Mouse (Mus musculus) cerebellum, adult 11 months (tissue): Measurements from ENCODE around the gene Pycard.
"Not testable (repeated sequence)": the region's sequence is repeated elsewhere in the genome, so short reads cannot be mapped to it uniquely, and the experiment has no call there.

Source experiments
- DNase-seq: peaks from one replicate; pipeline ENCODE4 v3.0.0; 2022

Pycard gene

GRCm38 (mm10) chr7:128003098-128003497 is 9.4 kb upstream of the Pycard start:
- no peak for DNase-seq

DNA sequence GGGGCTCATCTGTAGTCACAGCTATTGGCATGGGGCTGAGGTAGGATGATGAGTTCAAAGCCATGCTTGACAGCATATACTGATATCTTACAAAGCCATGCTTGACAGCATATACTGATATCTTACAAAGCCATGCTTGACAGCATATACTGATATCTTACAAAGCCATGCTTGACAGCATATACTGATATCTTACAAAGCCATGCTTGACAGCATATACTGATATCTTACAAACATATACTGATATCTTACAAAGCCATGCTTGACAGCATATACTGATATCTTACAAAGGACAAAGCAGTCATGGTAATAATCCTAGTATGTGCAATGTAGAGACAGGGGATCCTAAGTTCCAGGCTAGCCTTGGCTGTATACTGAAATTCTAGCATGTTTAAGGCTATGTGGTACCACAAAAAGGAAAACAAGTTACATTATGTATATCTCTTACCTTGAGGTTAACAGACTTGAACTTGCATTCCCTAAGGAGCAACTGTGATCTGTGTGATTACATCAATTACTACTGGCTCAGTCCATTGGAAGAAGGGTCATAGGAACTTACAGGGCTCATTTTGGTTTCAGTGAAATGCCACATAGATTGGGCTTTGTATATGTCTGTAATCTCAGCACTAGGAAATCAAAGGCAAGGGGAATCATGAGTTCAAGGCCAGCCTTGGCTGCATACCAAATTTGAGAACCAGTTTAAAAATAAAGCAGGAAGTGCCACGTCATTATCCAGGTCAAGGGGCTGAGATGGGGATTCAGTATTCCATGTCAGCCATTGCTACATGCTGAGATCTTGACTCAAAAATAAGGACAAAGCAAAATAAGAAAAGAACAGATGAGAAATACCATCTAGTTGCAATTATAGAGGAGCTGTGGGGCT is 6.6 kb upstream of the Pycard start:
- no peak for DNase-seq

GRCm38 (mm10) chr7:127999436-127999835 is 5.8 kb upstream of the Pycard start:
- no peak for DNase-seq

- DNase-seq = no peak
Measured at GRCm38 (mm10) chr7:127992488-127993340, 953 bp downstream of the Pycard start.

DNA sequence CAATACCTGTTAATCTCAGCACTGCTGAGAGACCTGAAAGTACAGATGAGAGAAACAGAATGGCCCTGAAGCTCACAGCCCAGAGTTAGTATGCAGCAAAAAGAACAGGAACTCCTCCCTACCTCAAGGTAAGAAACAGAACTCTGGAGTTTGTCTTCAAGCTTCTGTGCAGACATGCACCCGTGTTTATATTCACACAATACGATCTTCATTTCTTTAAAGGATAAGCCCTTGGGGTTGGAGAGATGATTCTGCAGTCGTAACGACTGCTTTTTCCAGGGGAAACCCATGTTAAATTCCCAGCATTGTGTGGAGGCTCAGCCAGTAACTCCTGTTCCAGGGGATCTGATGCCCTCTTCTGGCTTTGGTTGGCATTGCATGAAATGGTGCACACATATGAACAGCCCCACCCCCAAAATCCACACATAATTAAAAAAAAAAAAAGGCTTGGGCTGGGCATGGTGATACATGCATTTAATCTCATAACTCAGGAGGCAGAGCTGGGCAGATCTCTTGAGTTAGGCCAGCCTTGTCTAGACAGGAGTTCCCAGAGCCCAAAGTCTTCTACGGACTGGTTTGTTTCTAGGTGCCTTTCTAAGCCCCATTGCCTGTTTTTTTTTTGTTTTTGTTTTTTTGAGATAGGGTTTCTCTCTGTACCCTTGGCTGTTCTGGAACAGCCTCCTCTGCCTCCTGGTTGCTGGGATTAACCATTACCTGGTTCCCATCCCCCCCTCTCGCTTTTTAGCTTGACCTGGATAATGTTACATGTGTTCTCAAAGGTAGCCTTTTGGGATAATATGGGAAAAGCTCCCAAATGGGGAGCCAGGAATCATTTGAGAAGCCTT is 1.8 kb downstream of the Pycard start:
- DNase-seq = peak; percentile 50

GRCm38 (mm10) chr7:127988904-127989303 is 4.8 kb downstream of the Pycard start:
- DNase-seq = no peak

- DNase-seq = no peak
Measured at GRCm38 (mm10) chr7:127980606-127981005, 13.1 kb downstream of the Pycard start.

DNA sequence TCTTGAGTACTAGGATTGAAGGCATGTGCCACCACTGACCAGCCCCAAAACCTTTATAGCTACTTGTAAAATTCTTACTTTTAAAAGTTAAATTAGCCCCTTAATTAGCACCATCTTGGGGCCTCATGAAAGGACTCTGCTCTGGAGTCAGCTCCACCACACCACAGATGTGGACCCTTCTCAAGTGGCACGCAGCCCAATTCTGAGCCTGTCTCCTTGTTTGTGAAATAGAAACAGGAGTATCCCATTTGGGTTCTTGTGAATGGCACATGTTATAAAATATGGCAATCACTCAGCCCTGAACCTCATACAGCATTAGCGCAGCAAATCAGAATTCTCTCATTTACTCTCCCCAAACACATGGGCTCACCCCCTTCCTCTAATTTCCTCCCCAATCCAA is 14.8 kb downstream of the Pycard start:
- DNase-seq = no peak

GRCm38 (mm10) chr7:127974413-127974930 is 19.2 kb downstream of the Pycard start:
- no peak for DNase-seq

- peak; percentile 68 for DNase-seq
Measured at GRCm38 (mm10) chr7:127967922-127968828, 25.5 kb downstream of the Pycard start.

GRCm38 (mm10) chr7:127967004-127967921 is 26.4 kb downstream of the Pycard start, which contains the start of gene Fus:
Gene Fus (plus strand): TSS chr7:127967457.
- peak; percentile 95 for DNase-seq

- no peak for DNase-seq
Measured at GRCm38 (mm10) chr7:127966371-127966918, 27.2 kb downstream of the Pycard start.

DNA sequence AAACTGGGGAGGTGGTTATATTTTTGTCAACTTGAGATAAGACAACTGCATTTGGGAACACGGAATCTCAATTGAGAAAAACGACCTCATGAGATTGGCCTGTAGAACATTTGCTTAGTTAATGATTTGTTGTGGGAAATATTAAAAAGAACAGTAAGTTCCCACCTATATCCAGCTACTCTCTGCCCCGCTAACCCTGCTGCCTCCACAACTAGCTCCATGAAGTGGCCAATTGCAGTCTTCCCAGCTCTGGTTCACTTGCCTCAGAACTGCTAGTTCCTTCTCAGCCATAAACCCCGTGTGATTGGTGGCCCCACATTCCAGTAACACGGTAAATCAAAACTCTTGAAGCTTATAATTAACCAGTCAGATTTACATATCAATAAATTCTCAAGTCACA is 34.3 kb downstream of the Pycard start:
- DNase-seq = no peak

DNA sequence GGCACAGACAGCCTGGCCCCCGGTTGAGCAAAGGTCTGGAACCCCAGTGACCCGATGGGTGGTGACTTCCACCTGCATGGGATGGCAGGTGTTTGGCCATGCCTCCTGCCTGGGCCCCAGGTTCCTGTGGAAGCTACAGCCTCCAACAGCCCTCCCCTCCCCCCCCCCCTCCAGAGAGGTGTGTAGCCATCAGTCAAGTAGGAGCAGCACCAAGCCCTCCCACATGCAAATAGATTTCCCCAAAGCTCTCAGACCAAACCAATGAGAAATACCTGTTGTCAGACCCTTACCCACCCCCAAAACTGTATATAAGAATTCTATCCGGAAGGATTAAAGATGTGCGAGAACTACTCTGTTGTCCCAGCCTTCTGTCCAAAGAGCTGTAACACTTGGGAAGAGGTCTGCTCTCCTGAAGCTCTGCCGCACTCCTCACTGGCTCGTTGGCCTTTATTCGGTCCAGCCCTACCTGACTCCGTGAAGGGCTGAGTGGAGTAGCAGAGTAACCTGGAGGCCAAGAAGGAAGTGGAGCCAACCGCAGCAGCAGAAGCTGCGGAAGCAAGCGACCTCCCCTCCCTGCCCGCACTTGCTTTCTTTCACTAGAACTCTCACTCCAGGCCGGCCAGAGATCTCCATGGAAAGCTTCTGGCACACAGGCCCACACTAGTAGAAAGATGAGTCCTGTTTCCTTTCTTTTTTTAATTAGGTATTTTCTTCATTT is 40.6 kb downstream of the Pycard start:
- no peak for DNase-seq

DNA sequence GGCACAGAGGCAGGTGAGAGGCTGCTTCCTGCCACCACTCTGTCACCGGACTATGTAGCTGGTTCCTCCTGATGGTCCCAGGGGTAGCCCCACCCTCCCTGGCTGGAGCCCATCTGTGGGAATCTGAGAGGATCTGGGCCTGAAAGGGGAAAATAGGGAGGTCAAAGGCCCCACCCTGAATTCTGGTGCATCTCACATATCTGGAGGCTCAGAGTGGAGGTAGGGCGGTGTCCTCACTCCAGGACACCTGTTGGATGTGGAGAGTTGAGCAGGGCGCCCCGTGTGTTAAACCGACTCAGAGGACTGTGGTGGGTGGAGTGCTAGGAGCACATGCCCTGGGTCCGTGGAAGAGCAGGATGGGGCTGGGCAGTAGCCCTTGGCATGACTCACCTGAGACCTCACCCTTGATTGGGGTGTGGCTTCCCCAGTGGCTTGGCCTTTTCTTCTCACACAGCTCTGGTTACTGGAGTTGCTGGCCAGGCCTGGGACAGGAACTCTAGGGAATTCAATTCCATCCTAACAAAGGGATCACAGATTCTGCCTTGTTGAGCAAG is 47.1 kb downstream of the Pycard start, which contains the start of gene Prss36:
Gene Prss36, minus strand, starts transcription at position 256 of the 554 bp plus-strand sequence.
- no peak for DNase-seq

GRCm38 (mm10) chr7:127944614-127945013 is 49.1 kb downstream of the Pycard start:
- no peak for DNase-seq

GRCm38 (mm10) chr7:127942097-127942496 is 51.6 kb downstream of the Pycard start:
- DNase-seq = not testable (repeated sequence)
